Mouse (Mus musculus) liver, postnatal 0 days (tissue): Measurements from ENCODE around the gene Dmkn. TPM values are rescaled to one million over a fixed set of nuclear protein-coding genes. Genes with fewer than 3 reads are reported as not detected.

Experiments
- ATAC-seq: fragments of 200-750 bp; cut with Nextera tagmentation; 2 replicates; pipeline ENCODE4 v1.8.0; 2017; ENCODE audit warnings: mild to moderate bottlenecking, moderate library complexity
- DNase-seq: peaks from one replicate; pipeline ENCODE4 v3.0.0-alpha.2; 2016
- H3K27ac ChIP-seq: fragments of 300-500 bp; sonication (generic); 2 replicates; pipeline ENCODE4 v1.5.1; 2014; ENCODE audit warnings: antibody characterized with exemption, moderate library complexity, mild to moderate bottlenecking, low read depth
- H3K27me3 ChIP-seq: fragments of 300-500 bp; sonication (generic); 2 replicates; pipeline ENCODE4 v1.6.1; 2014; ENCODE audit warnings: low read length, control low read depth, mixed read lengths; ENCODE audit not compliant: insufficient read depth
- H3K36me3 ChIP-seq: fragments of 300-500 bp; sonication (generic); replicated peaks from 2 replicates; pipeline ENCODE4 v1.6.1; 2014; ENCODE audit warnings: mild to moderate bottlenecking, control low read depth, low read length, moderate library complexity, mixed read lengths; ENCODE audit not compliant: insufficient read depth
- H3K4me1 ChIP-seq: fragments of 300-500 bp; sonication (generic); 2 replicates; pipeline ENCODE4 v1.6.1; 2014; ENCODE audit warnings: antibody characterized with exemption, mild to moderate bottlenecking, control low read depth; ENCODE audit not compliant: insufficient read depth
- H3K4me2 ChIP-seq: fragments of 300-500 bp; sonication (generic); 2 replicates; pipeline ENCODE4 v1.6.1; 2014; ENCODE audit warnings: low read depth, mild to moderate bottlenecking, low read length, moderate library complexity, mixed read lengths
- H3K4me3 ChIP-seq: fragments of 300-500 bp; sonication (generic); 2 replicates; pipeline ENCODE4 v1.5.1; 2014; ENCODE audit warnings: low read depth, low read length
- H3K9ac ChIP-seq: fragments of 300-500 bp; sonication (generic); replicated peaks from 2 replicates; pipeline ENCODE4 v1.6.1; 2014; ENCODE audit warnings: mild to moderate bottlenecking, moderate library complexity
- H3K9me3 ChIP-seq: fragments of 300-500 bp; sonication (generic); 2 replicates; pipeline ENCODE4 v1.6.1; 2016; ENCODE audit warnings: mild to moderate bottlenecking, control low read depth, low read length, mixed read lengths
- CTCF ChIP-seq: sonication (generic); IDR thresholded peaks from 2 replicates; pipeline ENCODE4 v1.5.1; 2016; ENCODE audit warnings: antibody characterized with exemption, low read depth
- EP300 ChIP-seq: IDR thresholded peaks from 2 replicates; pipeline ENCODE4 v1.6.1; 2016; ENCODE audit warnings: antibody characterized with exemption, low read depth, mild to moderate bottlenecking
- WGBS: fragments of 180-500 bp; shearing (Covaris S2); extraction: QIAGEN DNeasy Blood & Tissue Kit; methylation state at CpG from one replicate; pipeline ENCODE4 v1.1.7; 2014; ENCODE audit not compliant: insufficient replicate concordance; 5-methylcytosine and 5-hydroxymethylcytosine counted together
- polyA plus RNA-seq: library from polyadenylated mRNA; unstranded; fragments of >200 nt; fragmentation: Nextera tagmentation; extraction: Ambion mirVana; gene quantifications from 2 replicates; pipeline ENCODE4 v1.2.1, GENCODE M21; 2015

Gene Dmkn
- polyA plus RNA-seq, 1 experiment from 2014 or later: 1.8 TPM

DNA sequence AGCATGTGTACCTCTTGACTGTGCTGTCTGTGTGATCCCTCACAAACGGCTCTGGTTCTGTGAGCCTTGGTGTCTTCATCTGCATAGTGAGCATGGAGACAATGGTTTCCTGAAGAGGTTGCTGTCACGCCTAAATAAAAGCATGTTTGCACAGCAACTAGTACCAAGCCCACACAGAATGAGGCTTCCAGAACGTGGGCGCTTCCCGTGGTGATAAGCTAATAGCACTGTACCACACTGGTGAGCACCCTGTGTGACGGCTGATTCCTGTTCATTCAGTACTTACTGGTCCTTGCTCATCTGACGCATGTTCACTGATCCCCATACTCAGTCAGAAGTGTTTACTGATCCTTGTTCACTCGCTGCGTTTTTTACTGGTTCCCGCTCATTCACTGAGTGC is 26.6 kb downstream of the Dmkn start:
- WGBS: 75% methylated on average over 10 of the region's 10 CpGs

GRCm38 (mm10) chr7:30791921-30792320 is 28.4 kb downstream of the Dmkn start:
- WGBS: 22% methylated on average over 9 of the region's 9 CpGs
- no peak for DNase-seq
- H3K9ac ChIP-seq: no peak overlapping the region
- no peaks in the 10 kb centered on the region for H3K27me3 ChIP-seq
- no peaks in the 10 kb centered on the region for H3K4me1 ChIP-seq
- H3K36me3 ChIP-seq: no peaks in the 10 kb centered on the region
- H3K4me3 ChIP-seq: no peak overlapping the region
- no peak overlapping the region for H3K27ac ChIP-seq
- TF ChIP-seq CTCF (no peak), EP300 (no peak)
- no peaks in the 10 kb centered on the region for H3K9me3 ChIP-seq
- no peak overlapping the region for H3K4me2 ChIP-seq
- ATAC-seq: no peak

More for the DNA sequence above, 26.6 kb downstream of the Dmkn start:
- H3K36me3 ChIP-seq: no peaks in the 10 kb centered on the region
- no peak for TF ChIP-seq CTCF
- no peak for TF ChIP-seq EP300
- no peaks in the 10 kb centered on the region for H3K27me3 ChIP-seq
- H3K27ac ChIP-seq: no peak overlapping the region
- DNase-seq (no peak), ATAC-seq (no peak)
- H3K4me1 ChIP-seq: no peaks in the 10 kb centered on the region
- H3K9me3 ChIP-seq: no peaks in the 10 kb centered on the region
- H3K9ac ChIP-seq: no peak overlapping the region
- H3K4me2 ChIP-seq: no peak overlapping the region
- H3K4me3 ChIP-seq: no peak overlapping the region

GRCm38 (mm10) chr7:30794921-30795320 is 31.4 kb downstream of the Dmkn start:
- no peaks in the 10 kb centered on the region for H3K4me1 ChIP-seq
- no peaks in the 10 kb centered on the region for H3K27me3 ChIP-seq
- TF ChIP-seq CTCF (no peak), EP300 (no peak)
- ATAC-seq (no peak), DNase-seq (no peak)
- no peak overlapping the region for H3K4me2 ChIP-seq
- H3K9ac ChIP-seq: no peak overlapping the region
- H3K36me3 ChIP-seq: no peaks in the 10 kb centered on the region
- no peak overlapping the region for H3K27ac ChIP-seq
- H3K4me3 ChIP-seq: no peak overlapping the region
- H3K9me3 ChIP-seq: no peaks in the 10 kb centered on the region

DNA sequence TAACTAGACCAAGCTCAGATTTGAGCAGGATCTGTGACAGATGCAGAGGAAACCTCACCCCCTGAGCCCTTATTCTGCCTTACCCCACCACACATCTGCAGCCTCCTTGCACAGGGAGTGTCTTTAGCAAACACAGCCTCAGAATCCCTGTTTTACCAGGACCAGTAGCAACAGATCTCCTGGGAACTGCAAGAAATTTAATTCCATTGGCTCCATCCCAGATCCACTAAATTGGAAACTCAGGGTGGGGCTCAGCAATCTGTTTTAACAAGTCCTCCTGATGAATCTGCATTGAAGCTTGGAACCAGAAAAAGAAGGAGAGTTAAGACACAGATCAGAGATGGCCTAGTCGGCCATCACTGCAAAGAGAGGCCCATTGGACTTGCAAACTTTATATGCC is 33.2 kb downstream of the Dmkn start:
- no peak overlapping the region for H3K27ac ChIP-seq
- DNase-seq (no peak), ATAC-seq (no peak)
- H3K4me3 ChIP-seq: no peak overlapping the region
- H3K4me1 ChIP-seq: no peaks in the 10 kb centered on the region
- no peak overlapping the region for H3K4me2 ChIP-seq
- H3K27me3 ChIP-seq: no peaks in the 10 kb centered on the region
- peaks cover 6% of the 10 kb centered on the region for H3K9me3 ChIP-seq
- TF ChIP-seq EP300 (no peak), CTCF (no peak)
- WGBS: 80% methylated on average over 1 of the region's 1 CpGs
- no peak overlapping the region for H3K9ac ChIP-seq
- no peaks in the 10 kb centered on the region for H3K36me3 ChIP-seq

GRCm38 (mm10) chr7:30800653-30801052 is 37.1 kb downstream of the Dmkn start:
- Histone ChIP-seq H3K4me1 (no peaks in the 10 kb centered on the region), H3K4me3 (no peak overlapping the region), H3K9me3 (peaks cover 6% of the 10 kb centered on the region), H3K4me2 (no peak overlapping the region), H3K9ac (no peak overlapping the region), H3K27ac (no peak overlapping the region), H3K27me3 (no peaks in the 10 kb centered on the region), H3K36me3 (no peaks in the 10 kb centered on the region)
- DNase-seq: no peak
- TF ChIP-seq EP300 (no peak), CTCF (peak; percentile 53)
- no peak for ATAC-seq

GRCm38 (mm10) chr7:30803256-30803655 is 39.7 kb downstream of the Dmkn start:
- Histone ChIP-seq H3K9me3 (peaks cover 6% of the 10 kb centered on the region), H3K4me3 (no peak overlapping the region), H3K27ac (no peak overlapping the region), H3K27me3 (no peaks in the 10 kb centered on the region), H3K9ac (no peak overlapping the region), H3K4me1 (no peaks in the 10 kb centered on the region), H3K36me3 (no peaks in the 10 kb centered on the region), H3K4me2 (no peak overlapping the region)
- WGBS: 87% methylated on average over 3 of the region's 3 CpGs
- TF ChIP-seq CTCF (0 out of 2 replicates have a peak, but pooled peaks have one; percentile 5), EP300 (no peak)
- DNase-seq (no peak), ATAC-seq (no peak)
